Mouse (Mus musculus) B cell, adult 62 days (primary cell): Measurements from ENCODE around the gene Slc39a2. TPM values are rescaled to one million over a fixed set of nuclear protein-coding genes. Genes with fewer than 3 reads are reported as not detected.

Experiments used
- total RNA-seq: library from RNA; stranded (reverse); gene quantifications from 4 replicates; pipeline ENCODE4 v1.2.4, GENCODE M21; 2023

Slc39a2 gene
- 0.53 to 0.73 TPM (median 0.57 TPM) in 4 replicates for total RNA-seq

GRCm38 (mm10) chr14:51892191-51892939, at the start of gene Slc39a2:
Slc39a2 (plus strand) TSS chr14:51892889.

GRCm38 (mm10) chr14:51853399-51853798, 39.3 kb upstream of the Slc39a2 start, which contains the start of gene Ear6:
Ear6 (plus strand) TSS chr14:51853699.

DNA sequence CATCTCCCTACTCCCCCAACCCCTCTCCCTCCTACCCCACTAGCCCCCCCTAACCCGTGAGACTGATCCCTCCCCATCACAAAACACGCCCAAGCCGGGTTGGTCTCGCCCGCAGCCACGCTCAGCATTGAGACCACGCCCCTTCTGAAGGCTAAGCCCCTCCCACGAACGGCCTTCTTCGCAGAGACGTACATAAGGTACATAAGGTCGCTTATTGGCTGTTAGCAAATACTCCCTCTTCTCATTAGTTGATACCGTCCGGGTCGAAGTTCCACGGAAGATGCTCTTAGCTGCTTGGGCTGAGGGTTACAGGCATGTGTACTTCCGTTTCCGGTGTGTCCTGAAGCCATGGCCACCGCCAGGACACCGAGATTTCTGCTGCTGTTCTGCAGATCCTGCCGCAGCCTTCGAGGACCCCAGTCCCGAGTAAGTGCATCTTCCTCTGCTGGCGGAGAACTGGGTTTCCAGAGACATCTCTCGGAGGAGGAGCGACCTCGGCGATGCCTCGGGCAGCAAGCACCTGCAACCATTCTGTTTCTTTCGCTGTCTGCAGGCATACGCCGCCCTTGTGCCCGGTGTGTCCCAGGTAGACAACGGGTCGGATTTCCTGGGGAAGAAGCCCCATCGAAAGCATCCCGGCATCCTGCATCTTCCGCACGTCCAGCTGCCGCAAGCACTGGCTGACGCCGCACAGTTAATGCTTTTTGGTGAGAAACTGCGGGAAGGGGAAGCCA, 7.9 kb upstream of the Slc39a2 start, which contains the start of gene Mettl17:
Gene Mettl17, plus strand, starts transcription at position 245 of the 734 bp plus-strand sequence.

DNA sequence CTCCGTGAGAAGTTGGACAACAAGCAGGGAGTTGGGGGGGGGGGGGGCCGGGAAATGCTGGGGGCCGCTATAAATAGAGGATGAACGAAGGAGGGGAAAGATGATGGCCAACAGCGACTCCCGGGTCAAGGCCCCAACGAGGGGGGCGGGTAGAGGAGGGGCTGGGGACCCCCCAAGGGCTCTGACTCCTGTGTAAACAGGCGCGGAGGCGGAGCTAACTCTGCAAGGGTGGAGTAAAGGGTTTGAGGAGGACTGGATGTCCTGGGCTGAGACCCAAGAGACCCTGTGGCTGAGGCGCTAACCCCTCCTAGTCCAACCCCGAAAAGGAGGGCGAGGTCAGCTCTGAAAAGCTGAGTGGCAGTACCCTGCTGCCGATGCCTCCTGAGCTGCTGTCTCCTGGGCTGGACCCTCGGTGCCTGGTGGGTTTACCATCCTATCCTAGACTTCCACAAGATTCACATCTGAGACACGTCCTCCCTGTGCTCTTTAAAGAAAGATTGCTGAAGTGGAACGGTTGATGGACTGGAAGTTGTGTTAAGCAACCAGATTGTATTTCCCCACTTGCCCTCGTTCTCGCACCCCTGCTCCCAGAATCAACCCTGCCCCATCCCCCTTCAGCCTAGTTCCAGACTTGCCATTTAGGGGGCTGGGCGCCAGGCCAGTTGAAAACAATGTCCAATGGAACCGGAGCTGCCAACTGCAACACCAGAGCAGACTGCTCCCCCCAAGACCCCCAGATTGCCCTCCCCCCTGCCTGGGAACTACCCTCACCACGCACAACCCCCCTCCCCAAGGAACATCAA, 21.5 kb downstream of the Slc39a2 start, which contains the start of gene Ndrg2:
Gene Ndrg2, minus strand, starts transcription at position 199 of the 803 bp plus-strand sequence.

DNA sequence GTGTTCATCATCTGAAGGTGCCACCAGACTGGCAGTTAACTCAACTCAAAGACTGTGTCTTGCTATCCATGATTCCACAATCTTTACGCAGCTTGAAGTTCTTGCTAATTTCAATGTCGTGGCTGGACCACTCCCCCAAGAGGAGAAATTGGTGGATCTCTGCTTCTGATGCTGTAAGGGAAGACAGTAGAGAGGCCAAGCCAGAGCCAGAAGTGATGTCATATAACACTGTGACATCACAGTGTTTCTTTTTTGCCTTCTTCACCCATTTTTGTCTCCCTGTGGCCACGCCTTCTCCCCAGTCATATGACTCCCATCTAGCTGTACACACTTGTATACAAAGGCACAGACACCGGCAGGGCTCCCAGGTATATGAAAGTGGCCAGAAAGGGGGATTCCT, 25.4 kb downstream of the Slc39a2 start, which contains the start of gene Tppp2:
Gene Tppp2, plus strand, starts transcription at position 301 of the 400 bp plus-strand sequence.

DNA sequence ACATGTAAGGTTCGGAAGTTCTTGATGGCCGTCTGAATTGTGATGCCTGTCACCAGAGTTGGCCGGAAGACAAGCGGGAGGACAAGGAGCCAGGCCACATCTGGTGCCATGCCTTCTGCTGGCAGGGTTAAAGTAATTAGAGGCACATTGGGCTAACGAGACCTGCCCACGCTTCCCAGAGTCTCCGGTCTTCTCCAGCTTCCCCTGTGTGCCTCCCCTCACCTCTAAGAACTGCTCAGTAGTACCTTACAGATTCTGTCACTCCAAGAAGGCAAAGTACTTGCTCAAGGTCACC, 29.8 kb downstream of the Slc39a2 start, which contains the start of gene Rnase13:
Gene Rnase13, minus strand, starts transcription at position 203 of the 295 bp plus-strand sequence.

Other genes with a start within 250 kb of the Slc39a2 start
- not detected in 4 replicates for gene Gm17079, start 197.4 kb upstream of the Slc39a2 start, total RNA-seq
- gene Gm5800, start 175.7 kb upstream of the Slc39a2 start, total RNA-seq, result not detected in 4 replicates
- gene Ang4, start 119.3 kb upstream of the Slc39a2 start, total RNA-seq, result not detected in 4 replicates
- gene AY358078, start 92.8 kb upstream of the Slc39a2 start, total RNA-seq, result not detected in 4 replicates
- not detected in 4 replicates for gene Ear6, start 39.2 kb upstream of the Slc39a2 start, total RNA-seq
- gene Mettl17, start 8.0 kb upstream of the Slc39a2 start, total RNA-seq, result 55.5 to 70.0 TPM (median 69.1 TPM) in 4 replicates
- 2.6 TPM in 1 of 4 replicates, not detected in the others for gene Ndrg2, start 21.3 kb downstream of the Slc39a2 start, total RNA-seq
- not detected in 4 replicates for gene Tppp2, start 25.5 kb downstream of the Slc39a2 start, total RNA-seq
- not detected in 4 replicates for gene Rnase13, start 29.9 kb downstream of the Slc39a2 start, total RNA-seq
- 0.52 to 1.9 TPM (median 1.2 TPM) in 3 of 4 replicates, not detected in the other for gene Arhgef40, start 91.8 kb downstream of the Slc39a2 start, total RNA-seq
- 1.4 TPM in 1 of 4 replicates, not detected in the others for gene Tmem253, start 122.8 kb downstream of the Slc39a2 start, total RNA-seq
- 10.3 to 15.8 TPM (median 11.6 TPM) in 4 replicates for gene Zfp219, start 127.8 kb downstream of the Slc39a2 start, total RNA-seq
- not detected in 4 replicates for gene Olfr221, start 149.6 kb downstream of the Slc39a2 start, total RNA-seq
- gene Hnrnpc, start 211.1 kb downstream of the Slc39a2 start, total RNA-seq, result 402 to 432 TPM (median 411 TPM) in 4 replicates
- gene Rpgrip1, start 217.8 kb downstream of the Slc39a2 start, total RNA-seq, result 26.6 to 47.6 TPM (median 37.0 TPM) in 4 replicates